Comparison of ENCODE assay signal across 33 mouse cellular contexts in genomic region chr16:11313512-11313911, GRCm38 (mm10). TPM values are rescaled to one million over a fixed set of nuclear protein-coding genes. Genes with fewer than 3 reads are reported as not detected.
"Had no signal": no experiment of that assay in that cellular context is flagged by ENCODE, and none has a peak within 500 bp of the region (broad histone marks: within the 10 kb centered on the region; RNA-seq: fewer than 3 reads in every experiment).

TSS of gene Tnfrsf17 (plus strand) at chr16:11313812.

- H3K27me3 ChIP-seq: heart, embryonic 12.5 days; hindbrain, embryonic 15.5 days; kidney, embryonic 15.5 days; limb, embryonic 13.5 days; limb, embryonic 15.5 days; liver, embryonic 12.5 days had no signal

- H3K4me1 ChIP-seq: heart, embryonic 12.5 days; hindbrain, embryonic 15.5 days; limb, embryonic 15.5 days; liver, embryonic 12.5 days had no signal

- DNase-seq: gastrocnemius, postnatal 14 days; gastrocnemius, postnatal 36 days; heart, adult 18-20 months; heart, postnatal 10 days; kidney, adult 11 months; kidney, adult 2 months; kidney, adult 9 months; kidney, postnatal 14 days; kidney, postnatal 36 days; left cerebral cortex, postnatal 4 days had no signal

- H3K27ac ChIP-seq: heart, embryonic 10.5 days; hindbrain, embryonic 15.5 days; hindbrain, postnatal 0 days; kidney, embryonic 15.5 days; kidney, postnatal 0 days; limb, embryonic 13.5 days; limb, embryonic 15.5 days; liver, embryonic 12.5 days; liver, embryonic 14.5 days had no signal

- H3K4me2 ChIP-seq: heart, embryonic 12.5 days; hindbrain, embryonic 15.5 days; kidney, embryonic 15.5 days; limb, embryonic 13.5 days; limb, embryonic 15.5 days; liver, embryonic 12.5 days had no signal

- H3K36me3 ChIP-seq: heart, embryonic 10.5 days; heart, embryonic 12.5 days; hindbrain, embryonic 15.5 days; kidney, embryonic 15.5 days; limb, embryonic 13.5 days; limb, embryonic 15.5 days; liver, embryonic 12.5 days had no signal

- H3K9ac ChIP-seq: heart, embryonic 12.5 days; hindbrain, embryonic 15.5 days; kidney, embryonic 15.5 days; limb, embryonic 13.5 days; limb, embryonic 15.5 days; liver, embryonic 12.5 days; liver, embryonic 14.5 days had no signal

- H3K4me3 ChIP-seq: heart, embryonic 10.5 days; heart, embryonic 12.5 days; hindbrain, embryonic 15.5 days; kidney, embryonic 15.5 days; limb, embryonic 13.5 days; limb, embryonic 15.5 days; liver, embryonic 12.5 days had no signal

- H3K9me3 ChIP-seq: heart, embryonic 10.5 days; heart, embryonic 12.5 days; hindbrain, embryonic 15.5 days; kidney, embryonic 15.5 days; limb, embryonic 13.5 days; limb, embryonic 15.5 days; liver, embryonic 12.5 days had no signal

- ATAC-seq: hindbrain, postnatal 0 days; intestine, embryonic 16.5 days; liver, embryonic 12.5 days had no signal

RNA-seq across cellular contexts. Expression of gene Tnfrsf17, which starts in this region (rescaled TPM):
- total RNA-seq: gastrocnemius, adult 18-20 months; gastrocnemius, adult 8-10 months; gastrocnemius, postnatal 14 days; gastrocnemius, postnatal 36 days; heart, adult 18-20 months; heart, postnatal 10 days; heart, postnatal 25 days; hematopoietic stem cell, adult 5-6 weeks; layer of hippocampus, postnatal 10 days; layer of hippocampus, postnatal 36 days; left cerebral cortex, postnatal 25 days; left cerebral cortex, postnatal 4 days; liver, adult 2 months had no signal
- polyA plus RNA-seq: heart, embryonic 10.5 days; heart, embryonic 12.5 days; heart, embryonic 14.5 days; heart, embryonic 16.5 days; hindbrain, postnatal 0 days; intestine, embryonic 14.5 days; intestine, embryonic 16.5 days; kidney, embryonic 15.5 days; kidney, postnatal 0 days; limb, embryonic 11.5 days; limb, embryonic 13.5 days; liver, adult 2 months; liver, embryonic 12.5 days; liver, embryonic 14.5 days had no signal
